Mouse (Mus musculus) intestine, embryonic 15.5 days (tissue): ENCODE measurements around the gene Cd28. TPM values are rescaled to one million over a fixed set of nuclear protein-coding genes. Genes with fewer than 3 reads are reported as not detected.

Experiments
- ATAC-seq: fragments of 200-750 bp; cut with Nextera tagmentation; 2 replicates; pipeline ENCODE4 v1.8.0; 2017; ENCODE audit warnings: moderate TSS enrichment, moderate library complexity
- H3K27ac ChIP-seq: fragments of 300-500 bp; sonication (generic); 2 replicates; pipeline ENCODE4 v1.5.1; 2015; ENCODE audit warnings: mild to moderate bottlenecking, inconsistent platforms
- H3K27me3 ChIP-seq: fragments of 300-500 bp; sonication (generic); replicated peaks from 2 replicates; pipeline ENCODE4 v1.6.1; 2015; ENCODE audit warnings: inconsistent platforms
- H3K36me3 ChIP-seq: fragments of 300-500 bp; sonication (generic); 2 replicates; pipeline ENCODE4 v1.6.1; 2015; ENCODE audit warnings: inconsistent platforms
- H3K4me1 ChIP-seq: fragments of 300-500 bp; sonication (generic); replicated peaks from 2 replicates; pipeline ENCODE4 v1.6.1; 2015; ENCODE audit warnings: inconsistent platforms
- H3K4me2 ChIP-seq: fragments of 300-500 bp; sonication (generic); replicated peaks from 2 replicates; pipeline ENCODE4 v1.6.1; 2015; ENCODE audit warnings: mild to moderate bottlenecking, inconsistent platforms
- H3K4me3 ChIP-seq: fragments of 300-500 bp; sonication (generic); replicated peaks from 2 replicates; pipeline ENCODE4 v1.5.1; 2015; ENCODE audit warnings: inconsistent platforms
- H3K9ac ChIP-seq: fragments of 300-500 bp; sonication (generic); 2 replicates; pipeline ENCODE4 v1.6.1; 2015; ENCODE audit warnings: inconsistent platforms
- H3K9me3 ChIP-seq: fragments of 300-500 bp; sonication (generic); 2 replicates; pipeline ENCODE4 v1.6.1; 2016; ENCODE audit warnings: inconsistent platforms
- WGBS: fragments of 180-500 bp; shearing (Covaris S2); methylation state at CpG from one replicate; pipeline ENCODE4 v1.1.7; 2015; 5-methylcytosine and 5-hydroxymethylcytosine counted together
- polyA plus RNA-seq: library from polyadenylated mRNA; unstranded; fragments of >200 nt; fragmentation: Nextera tagmentation; extraction: Ambion mirVana; gene quantifications from 2 replicates; pipeline ENCODE4 v1.2.1, GENCODE M21; 2015

Gene Cd28
- polyA plus RNA-seq, result 0.15 and 0.25 TPM in 2 replicates

- no peak within 1 kb of the TSS for H3K4me2 ChIP-seq
- H3K9ac ChIP-seq, result no peak within 1 kb of the TSS
- 0 out of 2 replicates have a peak, but pooled peaks cover 4% of the 10 kb centered on the region for H3K4me1 ChIP-seq
- peak within 1 kb of the TSS; percentile 41; the same call in 1 of the 2 replicates for H3K27ac ChIP-seq
- H3K4me3 ChIP-seq, result no peak within 1 kb of the TSS
- no peak for ATAC-seq
- no peaks in the 10 kb centered on the region for H3K36me3 ChIP-seq
- WGBS, result 81% methylated on average over 5 of the region's 5 CpGs
- no peaks in the 10 kb centered on the region for H3K9me3 ChIP-seq
- no peaks in the 10 kb centered on the region for H3K27me3 ChIP-seq
These were observed at the start of gene Cd28 for GRCm38 (mm10) chr1:60716567-60716966. Cd28 (plus strand) TSS chr1:60716800.

DNA sequence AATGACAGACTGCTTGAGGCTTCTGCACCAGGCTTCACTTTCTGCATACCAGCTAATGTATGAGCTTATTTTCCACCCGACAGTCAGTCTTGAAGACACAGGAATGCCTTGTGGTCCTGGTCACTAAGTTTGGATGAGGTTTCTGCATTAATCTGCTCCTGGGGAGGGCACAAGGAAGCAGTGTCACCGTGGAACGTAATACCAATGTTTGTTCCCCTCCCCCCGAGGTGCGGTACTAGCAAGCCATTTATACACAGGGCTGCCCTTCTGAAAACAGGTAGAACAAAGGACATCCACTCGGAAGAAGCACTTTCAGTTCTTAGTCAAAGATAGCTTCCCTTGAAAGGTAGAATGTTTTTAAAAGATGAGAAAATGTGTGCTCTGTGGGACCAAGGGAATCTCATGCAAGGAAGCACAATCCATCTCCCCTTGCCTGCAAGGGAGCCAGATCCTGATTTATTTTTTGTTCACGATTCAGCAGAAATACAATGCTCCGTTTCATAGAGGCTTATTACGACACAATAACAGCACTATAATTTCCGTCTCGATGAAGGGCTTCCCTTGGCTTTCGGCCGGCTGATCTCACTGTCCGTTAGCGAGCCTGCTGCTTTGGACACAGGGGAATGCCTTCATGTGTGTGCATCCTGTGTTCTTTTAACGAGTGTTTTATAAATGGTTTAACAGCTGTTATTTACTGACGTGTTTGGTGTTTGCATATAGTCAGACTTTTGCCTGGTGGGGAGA lies 48.6 kb upstream of the Cd28 start:
- peak; percentile 34; the same call in 1 of the 2 replicates for ATAC-seq
- H3K36me3 ChIP-seq, result no peaks in the 10 kb centered on the region
- H3K27me3 ChIP-seq, result no peaks in the 10 kb centered on the region
- no peak overlapping the region for H3K4me3 ChIP-seq
- H3K27ac ChIP-seq, result 0 out of 2 replicates have a peak overlapping the region, but pooled peaks have one; percentile 54
- no peaks in the 10 kb centered on the region for H3K9me3 ChIP-seq
- H3K9ac ChIP-seq, result no peak overlapping the region
- H3K4me1 ChIP-seq, result no peaks in the 10 kb centered on the region
- peak overlapping the region; percentile 18 for H3K4me2 ChIP-seq
- WGBS, result 42% methylated on average over 17 of the region's 17 CpGs

GRCm38 (mm10) chr1:60669048-60669447 lies 47.6 kb upstream of the Cd28 start:
- ATAC-seq, result peak; percentile 97
- Histone ChIP-seq H3K9ac (no peak overlapping the region), H3K27ac (peak overlapping the region; percentile 28; the same call in 1 of the 2 replicates)

DNA sequence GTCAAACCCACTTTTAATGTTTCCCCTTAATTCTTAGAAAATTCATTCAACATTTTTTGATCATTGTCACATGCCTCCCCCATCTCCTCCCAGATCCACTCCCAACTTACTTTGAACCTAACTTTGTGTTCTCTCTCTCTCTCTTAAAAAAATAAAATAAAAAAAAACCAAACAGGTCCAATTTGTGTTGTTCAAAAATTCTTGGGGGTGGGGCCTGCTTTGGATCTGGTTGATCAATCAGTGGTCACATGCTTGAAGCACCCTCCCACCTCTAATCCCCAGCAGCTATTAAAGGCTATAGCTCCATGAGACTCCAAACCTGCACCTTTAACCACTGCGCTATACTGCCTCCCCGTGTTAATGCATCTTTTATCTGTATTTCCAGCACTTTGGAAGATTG lies 46.9 kb upstream of the Cd28 start:
- Histone ChIP-seq H3K4me3 (no peak overlapping the region), H3K27me3 (no peaks in the 10 kb centered on the region), H3K9me3 (no peaks in the 10 kb centered on the region), H3K4me2 (no peak overlapping the region), H3K36me3 (no peaks in the 10 kb centered on the region), H3K4me1 (no peaks in the 10 kb centered on the region), H3K27ac (no peak overlapping the region), H3K9ac (no peak overlapping the region)
- ATAC-seq, result no peak
- 91% methylated on average over 2 of the region's 2 CpGs for WGBS

More at GRCm38 (mm10) chr1:60669048-60669447, 47.6 kb upstream of the Cd28 start:
- Histone ChIP-seq H3K36me3 (no peaks in the 10 kb centered on the region), H3K27me3 (no peaks in the 10 kb centered on the region), H3K4me3 (no peak overlapping the region), H3K4me2 (no peak overlapping the region), H3K9me3 (no peaks in the 10 kb centered on the region), H3K4me1 (no peaks in the 10 kb centered on the region)
- 32% methylated on average over 9 of the region's 9 CpGs for WGBS

- no peak for ATAC-seq
- Histone ChIP-seq H3K9me3 (no peaks in the 10 kb centered on the region), H3K4me1 (no peaks in the 10 kb centered on the region), H3K9ac (no peak overlapping the region), H3K27ac (no peak overlapping the region), H3K4me2 (no peak overlapping the region), H3K27me3 (no peaks in the 10 kb centered on the region), H3K36me3 (no peaks in the 10 kb centered on the region), H3K4me3 (no peak overlapping the region)
- WGBS, result 79% methylated on average over 5 of the region's 5 CpGs
These were observed 46.4 kb upstream of the Cd28 start for GRCm38 (mm10) chr1:60670172-60670571.

GRCm38 (mm10) chr1:60683766-60684165 lies 32.8 kb upstream of the Cd28 start:
- 79% methylated on average over 4 of the region's 4 CpGs for WGBS

DNA sequence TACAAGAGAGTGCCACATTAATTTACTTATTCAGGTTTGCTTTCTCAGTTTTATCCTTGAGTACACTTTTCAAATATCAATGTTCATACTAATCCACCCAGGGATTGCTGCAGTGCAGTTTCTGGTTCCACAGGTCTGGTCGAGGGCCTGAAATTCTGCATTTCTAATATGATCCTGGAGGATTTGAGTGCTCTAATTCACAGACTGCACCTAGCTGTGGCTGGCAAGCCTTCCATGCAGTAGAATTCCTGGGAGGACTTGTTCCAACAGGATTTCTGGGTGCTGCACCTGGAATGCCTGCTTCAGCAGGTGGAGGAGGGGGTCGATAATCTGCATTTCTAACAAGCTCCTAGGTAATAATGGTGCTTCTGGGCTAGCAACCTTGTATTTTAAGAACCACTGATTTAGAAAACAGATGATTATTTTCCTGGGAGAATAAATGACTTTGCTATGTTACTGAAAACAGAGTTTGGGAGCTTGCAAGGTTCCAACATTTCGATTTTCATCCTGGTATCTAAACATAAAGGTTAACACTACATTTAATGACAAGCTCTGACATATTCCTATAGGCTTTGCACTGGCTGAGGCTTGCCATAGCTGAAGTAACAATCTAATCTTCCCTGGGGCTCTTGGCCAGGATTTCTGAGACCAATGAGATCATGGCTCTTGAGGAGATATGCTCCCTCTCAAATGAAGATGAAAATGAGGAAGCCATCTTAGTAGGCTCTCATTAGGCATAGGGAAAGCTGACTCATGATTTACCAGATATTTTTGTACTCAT lies 20.3 kb upstream of the Cd28 start:
- Histone ChIP-seq H3K27me3 (no peaks in the 10 kb centered on the region), H3K4me2 (no peak overlapping the region), H3K9ac (no peak overlapping the region), H3K9me3 (no peaks in the 10 kb centered on the region), H3K36me3 (no peaks in the 10 kb centered on the region), H3K4me1 (no peaks in the 10 kb centered on the region), H3K4me3 (no peak overlapping the region), H3K27ac (no peak overlapping the region)
- WGBS, result 79% methylated on average over 3 of the region's 3 CpGs
- no peak for ATAC-seq

More at GRCm38 (mm10) chr1:60683766-60684165, 32.8 kb upstream of the Cd28 start:
- Histone ChIP-seq H3K4me2 (no peak overlapping the region), H3K27ac (no peak overlapping the region), H3K27me3 (no peaks in the 10 kb centered on the region), H3K4me1 (no peaks in the 10 kb centered on the region), H3K36me3 (no peaks in the 10 kb centered on the region), H3K9me3 (no peaks in the 10 kb centered on the region), H3K9ac (no peak overlapping the region), H3K4me3 (no peak overlapping the region)
- no peak for ATAC-seq

GRCm38 (mm10) chr1:60702641-60703040 lies 14.0 kb upstream of the Cd28 start:
- WGBS, result 52% methylated on average over 2 of the region's 2 CpGs
- ATAC-seq, result no peak
- H3K36me3 ChIP-seq, result no peaks in the 10 kb centered on the region

GRCm38 (mm10) chr1:60713238-60713637 lies 3.4 kb upstream of the Cd28 start:
- ATAC-seq, result no peak
- Histone ChIP-seq H3K27me3 (no peaks in the 10 kb centered on the region), H3K4me1 (0 out of 2 replicates have a peak, but pooled peaks cover 4% of the 10 kb centered on the region), H3K36me3 (no peaks in the 10 kb centered on the region), H3K9ac (no peak overlapping the region), H3K4me3 (no peak overlapping the region), H3K9me3 (no peaks in the 10 kb centered on the region), H3K27ac (no peak overlapping the region), H3K4me2 (no peak overlapping the region)
- 89% methylated on average over 3 of the region's 3 CpGs for WGBS

More at GRCm38 (mm10) chr1:60702641-60703040, 14.0 kb upstream of the Cd28 start:
- Histone ChIP-seq H3K9ac (no peak overlapping the region), H3K4me2 (no peak overlapping the region), H3K27ac (no peak overlapping the region), H3K4me3 (no peak overlapping the region), H3K9me3 (no peaks in the 10 kb centered on the region), H3K4me1 (no peaks in the 10 kb centered on the region), H3K27me3 (no peaks in the 10 kb centered on the region)

DNA sequence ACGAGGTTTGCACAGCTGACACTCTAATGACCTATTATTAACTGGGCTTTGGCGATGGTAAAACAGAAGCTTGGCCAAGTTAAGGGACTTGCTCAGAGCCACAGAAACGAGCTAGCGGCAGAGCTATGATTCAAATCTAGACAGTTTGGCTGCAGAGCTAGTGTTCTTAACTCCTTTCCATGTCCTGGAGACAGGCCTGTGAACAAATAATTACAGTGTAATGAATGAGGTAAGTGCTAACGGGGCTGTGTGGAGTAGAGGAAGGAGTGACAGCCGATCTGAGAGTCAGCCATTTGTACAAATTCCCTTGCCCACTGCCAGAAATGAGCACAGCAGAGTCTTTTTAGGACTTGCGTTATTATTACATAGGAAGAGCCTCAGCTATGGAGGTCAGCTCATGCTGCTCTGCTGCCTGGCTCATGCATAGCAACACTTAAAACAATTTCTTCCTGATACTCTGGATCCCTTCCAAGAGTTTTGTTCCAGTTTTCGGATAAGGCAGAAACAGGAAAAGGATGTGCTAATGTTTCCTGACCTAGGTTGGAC lies 876 bp upstream of the Cd28 start:
- Histone ChIP-seq H3K36me3 (no peaks in the 10 kb centered on the region), H3K27me3 (no peaks in the 10 kb centered on the region), H3K9me3 (no peaks in the 10 kb centered on the region), H3K9ac (no peak overlapping the region), H3K4me3 (no peak overlapping the region), H3K27ac (peak overlapping the region; percentile 41; the same call in 1 of the 2 replicates), H3K4me2 (no peak overlapping the region), H3K4me1 (0 out of 2 replicates have a peak, but pooled peaks cover 4% of the 10 kb centered on the region)
- ATAC-seq, result no peak
- 37% methylated on average over 8 of the region's 8 CpGs for WGBS

DNA sequence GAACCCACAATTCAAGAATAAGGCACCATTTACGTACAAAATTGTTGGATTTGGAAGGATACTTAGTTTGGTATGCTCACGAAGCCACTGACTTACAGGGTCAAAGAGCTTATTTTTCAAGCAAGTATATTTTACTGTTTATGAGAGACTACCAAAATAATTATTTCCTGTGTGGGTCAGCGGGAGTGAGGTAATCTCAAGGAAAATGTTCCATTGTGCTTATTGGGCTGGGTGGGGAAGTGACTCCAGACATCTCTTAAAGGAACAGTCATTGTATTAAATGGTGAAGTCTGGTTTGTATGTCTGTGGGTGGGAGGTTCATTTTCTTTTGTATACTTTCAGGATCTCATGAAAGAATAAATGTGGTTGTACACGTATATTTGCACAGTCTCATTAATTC lies 2.0 kb downstream of the Cd28 start:
- H3K9me3 ChIP-seq, result no peaks in the 10 kb centered on the region
- no peak overlapping the region for H3K27ac ChIP-seq
- no peak overlapping the region for H3K4me2 ChIP-seq
- H3K4me1 ChIP-seq, result 0 out of 2 replicates have a peak, but pooled peaks cover 4% of the 10 kb centered on the region
- H3K4me3 ChIP-seq, result no peak overlapping the region
- no peak overlapping the region for H3K9ac ChIP-seq
- H3K36me3 ChIP-seq, result no peaks in the 10 kb centered on the region
- H3K27me3 ChIP-seq, result no peaks in the 10 kb centered on the region
- 57% methylated on average over 4 of the region's 4 CpGs for WGBS
- no peak for ATAC-seq

DNA sequence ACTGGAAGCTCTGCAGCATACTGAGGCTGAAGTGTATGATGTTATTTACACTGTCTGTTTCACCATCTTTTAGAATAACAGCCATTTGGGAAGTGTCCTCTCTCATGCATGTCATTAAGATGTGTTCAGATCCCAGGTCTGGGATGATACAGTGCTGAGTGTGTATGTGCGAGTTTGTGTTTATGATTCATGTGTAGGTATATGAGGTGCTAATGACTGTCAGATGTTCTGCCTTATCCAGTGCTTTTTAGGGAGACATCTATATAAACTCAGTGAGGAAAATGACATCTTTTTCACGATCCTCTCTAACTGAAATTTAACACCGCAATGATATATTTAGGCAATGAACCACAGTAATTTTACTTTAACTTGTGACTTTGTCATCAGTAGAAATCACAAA lies 7.0 kb downstream of the Cd28 start:
- H3K9me3 ChIP-seq, result no peaks in the 10 kb centered on the region
- H3K9ac ChIP-seq, result no peak overlapping the region
- no peaks in the 10 kb centered on the region for H3K27me3 ChIP-seq
- WGBS, result 79% methylated on average over 3 of the region's 3 CpGs
- no peak overlapping the region for H3K4me3 ChIP-seq
- H3K4me1 ChIP-seq, result no peaks in the 10 kb centered on the region
- H3K4me2 ChIP-seq, result no peak overlapping the region
- ATAC-seq, result no peak
- H3K27ac ChIP-seq, result no peak overlapping the region
- H3K36me3 ChIP-seq, result no peaks in the 10 kb centered on the region
